Mouse (Mus musculus): ENCODE measurements at regions not wholly inside any gene's neighbourhood (a gene's known extent, or its start where the extent isn't known, plus 50 kb on each side); places are given as distances from the start of the nearest gene placed in this dataset.
A peak's percentile ranks its signal among the peaks of the same experiment; 100 is the strongest.

DNA sequence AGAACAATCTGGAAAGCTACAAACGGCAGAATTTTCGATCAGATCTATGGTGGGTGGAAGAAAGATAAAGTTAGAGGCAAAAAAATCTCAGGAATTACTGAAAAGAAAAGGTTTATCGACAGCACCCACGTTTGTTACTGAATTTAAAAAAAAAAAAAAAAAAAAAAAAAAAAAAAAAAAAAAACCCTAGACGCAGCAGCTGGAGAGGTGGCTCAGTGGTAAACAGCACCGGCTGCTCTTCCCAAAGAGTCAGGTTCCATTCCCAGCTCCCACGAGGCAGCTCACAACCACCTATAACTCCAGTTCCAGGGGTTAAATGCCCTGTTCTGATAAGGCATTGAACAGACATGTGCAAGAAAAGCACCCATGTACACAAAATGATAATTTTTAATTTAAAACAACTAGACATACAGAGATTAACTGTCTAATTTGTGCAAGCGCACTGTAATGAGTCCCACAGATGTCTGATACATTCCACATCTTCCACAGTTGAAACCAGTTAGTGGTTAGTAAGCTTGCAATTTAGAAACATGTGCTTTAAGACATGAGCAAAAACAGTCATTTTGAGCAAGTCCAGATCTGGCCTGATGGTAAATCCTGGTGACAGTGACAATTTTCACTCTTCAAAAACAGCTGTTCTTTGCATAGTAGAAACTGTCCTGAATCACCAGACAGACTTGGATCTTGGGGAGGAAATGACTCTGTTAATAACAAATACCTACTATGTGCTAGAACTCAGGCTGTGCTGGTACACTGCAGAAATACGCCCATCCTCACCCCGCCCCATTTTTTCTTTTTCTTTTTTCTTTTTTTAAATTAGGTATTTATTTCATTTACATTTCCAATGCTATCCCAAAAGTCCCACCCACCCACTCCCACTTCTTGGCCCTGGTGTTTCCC lies 159.8 kb downstream of the S1pr1 start:
- H3K4me2 ChIP-seq (ENCODE audit: insufficient read depth, low read depth, poor library complexity, severe bottlenecking) = peak overlapping the region; percentile 90
- no peaks in the 10 kb centered on the region for H3K36me3 ChIP-seq (replicated peaks in 1 of 2; ENCODE audit: control insufficient read depth in 1 of 2, insufficient read depth in 1 of 2, low read length in 1 of 2)
- in situ Hi-C loops (cut with MboI; ENCODE audit: low pct_ligation_motif_present, low pct_unique_long_range_greater_than_20kb, low sequenced_read_pairs) (no loop called here), dilution Hi-C loops (cut with MboI; ENCODE audit: extremely low pct_ligation_motif_present, extremely low pct_unique_long_range_greater_than_20kb, low sequenced_read_pairs) (no loop called here)
- no peak overlapping the region for H3K4me3 ChIP-seq (replicated peaks in 1 of 3; ENCODE audit: low read depth in 2 of 3, low read length in 2 of 3, poor library complexity in 1 of 3)
- DNase-seq (ENCODE audit: extremely low read depth) = no peak
- no peaks in the 10 kb centered on the region for H3K9me3 ChIP-seq (replicated peaks; ENCODE audit: low read length)
- H3K27me3 ChIP-seq (replicated peaks) = no peaks in the 10 kb centered on the region
- H3K27ac ChIP-seq (ENCODE audit: insufficient read depth, low read depth) = no peak overlapping the region
- H3K79me2 ChIP-seq (replicated peaks; ENCODE audit: control insufficient read depth, extremely low read depth, insufficient read depth, poor library complexity, severe bottlenecking) = no peaks in the 10 kb centered on the region
- TF ChIP-seq TCF12 (IDR thresholded peaks at IDR 0.05; ENCODE audit: low read depth, low read length) (0 out of 2 replicates have a peak, but pooled peaks have one; percentile 30), BHLHE40 (IDR thresholded peaks at IDR 0.05; ENCODE audit: low read depth, low read length) (0 out of 2 replicates have a peak, but pooled peaks have one; percentile 29), JUND (conservative IDR thresholded peaks at IDR 0.05; ENCODE audit: low read depth, low read length) (no peak), EP300 (IDR thresholded peaks at IDR 0.05; ENCODE audit: low read length) (peak; percentile 61; the same call in 1 of the 2 replicates), ZKSCAN1 (IDR thresholded peaks at IDR 0.05; ENCODE audit: borderline replicate concordance, low read depth, low read length) (peak; percentile 73), ZNF384 (IDR thresholded peaks at IDR 0.05; ENCODE audit: low read depth, low read length) (peak; percentile 92), MYC (IDR thresholded peaks at IDR 0.05; ENCODE audit: low read depth, low read length) (no peak)
- peaks cover 0 to 13% of the 10 kb centered on the region in 2 experiments; a peak in 2 of 4 replicates for H3K4me1 ChIP-seq (ENCODE audit: control insufficient read depth in 1 of 2, insufficient read depth in 2 of 2)
- H3K9ac ChIP-seq (ENCODE audit: insufficient read depth, low read depth) = no peak overlapping the region

DNA sequence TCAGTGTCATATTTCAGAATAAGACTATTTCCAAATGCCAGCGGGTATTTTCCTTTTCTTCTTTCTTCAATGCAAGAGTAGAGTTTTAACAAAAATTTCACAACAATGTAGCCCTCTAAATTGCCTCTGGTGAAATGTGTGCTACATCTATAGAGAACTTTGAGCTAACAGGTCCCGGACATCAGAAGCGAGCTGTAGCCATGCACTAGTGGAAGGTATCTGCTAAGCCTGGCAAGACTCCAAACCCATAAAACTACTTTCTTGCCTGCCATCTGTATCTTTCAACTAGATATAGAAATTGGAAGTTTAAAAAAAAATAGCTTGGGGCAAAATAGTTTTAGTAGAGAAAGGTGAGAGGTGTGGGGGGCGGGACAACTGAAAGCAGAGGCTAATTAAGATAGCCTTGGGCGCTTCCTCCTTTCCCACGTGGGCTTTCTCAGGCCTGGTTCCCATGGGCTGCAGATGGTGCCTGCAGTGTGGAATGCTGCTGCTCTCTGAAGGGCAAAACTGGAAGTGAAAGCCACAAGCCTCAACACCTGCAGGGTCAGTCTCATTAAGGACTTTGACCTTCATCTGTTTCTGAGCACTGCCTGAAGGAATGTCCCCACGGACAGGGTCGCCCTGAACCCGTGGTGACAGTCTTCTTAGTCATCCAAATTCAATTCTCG lies 160.9 kb downstream of the S1pr1 start:
- H3K9ac ChIP-seq (ENCODE audit: insufficient read depth, low read depth) = no peak overlapping the region
- in situ Hi-C loops (cut with MboI; ENCODE audit: low pct_ligation_motif_present, low pct_unique_long_range_greater_than_20kb, low sequenced_read_pairs) = no loop called here
- H3K36me3 ChIP-seq (replicated peaks in 1 of 2; ENCODE audit: control insufficient read depth in 1 of 2, insufficient read depth in 1 of 2, low read length in 1 of 2) = no peaks in the 10 kb centered on the region
- peaks cover 0 to 13% of the 10 kb centered on the region in 2 experiments; a peak in 2 of 4 replicates for H3K4me1 ChIP-seq (ENCODE audit: control insufficient read depth in 1 of 2, insufficient read depth in 2 of 2)
- DNase-seq (ENCODE audit: extremely low read depth) = peak; percentile 57
- no peak overlapping the region for H3K27ac ChIP-seq (ENCODE audit: insufficient read depth, low read depth)
- no peaks in the 10 kb centered on the region for H3K79me2 ChIP-seq (replicated peaks; ENCODE audit: control insufficient read depth, extremely low read depth, insufficient read depth, poor library complexity, severe bottlenecking)
- H3K4me3 ChIP-seq (replicated peaks in 1 of 3; ENCODE audit: low read depth in 2 of 3, low read length in 2 of 3, poor library complexity in 1 of 3) = no peak overlapping the region
- dilution Hi-C loops (cut with MboI; ENCODE audit: extremely low pct_ligation_motif_present, extremely low pct_unique_long_range_greater_than_20kb, low sequenced_read_pairs) = no loop called here
- H3K4me2 ChIP-seq (ENCODE audit: insufficient read depth, low read depth, poor library complexity, severe bottlenecking) = peak overlapping the region; percentile 90
- H3K9me3 ChIP-seq (replicated peaks; ENCODE audit: low read length) = no peaks in the 10 kb centered on the region
- TF ChIP-seq NELFE (IDR thresholded peaks at IDR 0.05; ENCODE audit: low read depth, low read length) = no peak
- TF ChIP-seq IRF4 (IDR thresholded peaks at IDR 0.05; ENCODE audit: low read depth, low read length) = peak; percentile 82
- no peak for TF ChIP-seq POLR2AphosphoS2 (IDR thresholded peaks at IDR 0.05; ENCODE audit: low read depth, low read length)
- TF ChIP-seq MEF2A (IDR thresholded peaks at IDR 0.05; ENCODE audit: borderline replicate concordance, low read depth, low read length) = 0 out of 2 replicates have a peak, but pooled peaks have one; percentile 28
- TF ChIP-seq MAZ (IDR thresholded peaks at IDR 0.05; ENCODE audit: low read depth, low read length) = no peak
- no peak for TF ChIP-seq NRF1 (IDR thresholded peaks at IDR 0.05; ENCODE audit: low read depth, low read length)
- no peak for TF ChIP-seq TBP (conservative IDR thresholded peaks at IDR 0.05; ENCODE audit: low read depth, low read length)
- TF ChIP-seq RCOR1 (conservative IDR thresholded peaks at IDR 0.05; ENCODE audit: low read depth, low read length) = 0 out of 2 replicates have a peak, but pooled peaks have one; percentile 57
- TF ChIP-seq ZKSCAN1 (IDR thresholded peaks at IDR 0.05; ENCODE audit: borderline replicate concordance, low read depth, low read length) = no peak
- peak; percentile 21; the same call in 1 of the 2 replicates for TF ChIP-seq SMC3 (IDR thresholded peaks at IDR 0.05; ENCODE audit: low read depth, low read length)
- TF ChIP-seq CHD1 (IDR thresholded peaks at IDR 0.05; ENCODE audit: low read depth, low read length) = no peak
- TF ChIP-seq RAD21 (IDR thresholded peaks at IDR 0.05; ENCODE audit: low read depth, low read length) = peak; percentile 44
- peak; percentile 44; the same call in 1 of the 2 replicates for TF ChIP-seq CHD2 (IDR thresholded peaks at IDR 0.05; ENCODE audit: low read length)
- TF ChIP-seq ELF1 (IDR thresholded peaks at IDR 0.05; ENCODE audit: low read depth, low read length) = peak; percentile 53; the same call in 1 of the 2 replicates
- TF ChIP-seq ZC3H11A (IDR thresholded peaks at IDR 0.05; ENCODE audit: low read depth, low read length) = no peak
- TF ChIP-seq BHLHE40 (IDR thresholded peaks at IDR 0.05; ENCODE audit: low read depth, low read length) = peak; percentile 78
- TF ChIP-seq TCF12 (IDR thresholded peaks at IDR 0.05; ENCODE audit: low read depth, low read length) = peak; percentile 90
- TF ChIP-seq MAX (IDR thresholded peaks at IDR 0.05; ENCODE audit: low read length) = peak; percentile 78
- 0 out of 2 replicates have a peak, but pooled peaks have one; percentile 19 for TF ChIP-seq SIN3A (IDR thresholded peaks at IDR 0.05; ENCODE audit: low read length)
- TF ChIP-seq MAFK (IDR thresholded peaks at IDR 0.05; ENCODE audit: insufficient replicate concordance, low read length) = no peak
- TF ChIP-seq MYC (IDR thresholded peaks at IDR 0.05; ENCODE audit: low read depth, low read length) = peak; percentile 76; the same call in 1 of the 2 replicates
- TF ChIP-seq CTCF (conservative IDR thresholded peaks at IDR 0.05 in 1 of 2, IDR thresholded peaks at IDR 0.05 in 1 of 2; ENCODE audit: low read depth in 2 of 2, low read length in 2 of 2) = peak in 1 of 2 experiments; percentile 42; a peak in 2 of 4 replicates
- peak; percentile 92 for TF ChIP-seq EP300 (IDR thresholded peaks at IDR 0.05; ENCODE audit: low read length)
- TF ChIP-seq USF2 (conservative IDR thresholded peaks at IDR 0.05; ENCODE audit: low read depth, low read length) = peak; percentile 24; the same call in 1 of the 2 replicates
- TF ChIP-seq ETS1 (conservative IDR thresholded peaks at IDR 0.05; ENCODE audit: low read depth, low read length) = peak; percentile 72
- no peak for TF ChIP-seq PAX5 (IDR thresholded peaks at IDR 0.05; ENCODE audit: low read length)
- H3K27me3 ChIP-seq (replicated peaks) = no peaks in the 10 kb centered on the region

Data from CH12.LX (cell line).